Mouse (Mus musculus) cerebellum, adult 18-20 months (tissue): ENCODE data around the gene Gm20683.

Experiments used
- DNase-seq, 2 experiments: peaks; one replicate each; pipeline ENCODE4 v3.0.0; 2021

The Gm20683 gene

GRCm38 (mm10) chr17:25839455-25840235 lies 1.9 kb downstream of the Gm20683 start:
- no peak for DNase-seq

GRCm38 (mm10) chr17:25838904-25839303 lies 2.7 kb downstream of the Gm20683 start:
- no peak for DNase-seq

GRCm38 (mm10) chr17:25837533-25837932 lies 4.0 kb downstream of the Gm20683 start:
- peak in 1 of 2 experiments; percentile 25 for DNase-seq

GRCm38 (mm10) chr17:25837076-25837410 lies 4.5 kb downstream of the Gm20683 start, which contains the start of gene Rhbdl1:
Gene Rhbdl1 (minus strand): TSS chr17:25837295.
- peak; percentile 87 to 90 for DNase-seq

GRCm38 (mm10) chr17:25836397-25837075 lies 5.0 kb downstream of the Gm20683 start:
- DNase-seq: no peak

GRCm38 (mm10) chr17:25835816-25836215 lies 5.7 kb downstream of the Gm20683 start:
- DNase-seq: peak in 1 of 2 experiments; percentile 42

GRCm38 (mm10) chr17:25835301-25835700 lies 6.3 kb downstream of the Gm20683 start:
- peak in 1 of 2 experiments; percentile 25 for DNase-seq

- DNase-seq: peak in 1 of 2 experiments; percentile 46
Observed at GRCm38 (mm10) chr17:25834595-25835222, 6.9 kb downstream of the Gm20683 start.

GRCm38 (mm10) chr17:25833961-25834594 lies 7.5 kb downstream of the Gm20683 start:
- DNase-seq: peak in 1 of 2 experiments; percentile 34

GRCm38 (mm10) chr17:25833291-25833663 lies 8.3 kb downstream of the Gm20683 start, which contains the start of gene Stub1:
Gene Stub1 (minus strand): TSS chr17:25833404.
- peak; percentile 85 to 90 for DNase-seq

GRCm38 (mm10) chr17:25832436-25833290 lies 8.9 kb downstream of the Gm20683 start:
- peak; percentile 99 for DNase-seq

GRCm38 (mm10) chr17:25831451-25832281 lies 9.9 kb downstream of the Gm20683 start:
- DNase-seq: peak; percentile 53 to 60

GRCm38 (mm10) chr17:25830806-25831431 lies 10.6 kb downstream of the Gm20683 start:
- DNase-seq: no peak

- DNase-seq: no peak
Observed at GRCm38 (mm10) chr17:25830200-25830753, 11.3 kb downstream of the Gm20683 start.

GRCm38 (mm10) chr17:25829558-25830017 lies 12.0 kb downstream of the Gm20683 start:
- peak in 1 of 2 experiments; percentile 26 for DNase-seq

- peak; percentile 86 to 87 for DNase-seq
Observed at GRCm38 (mm10) chr17:25828712-25829557, 12.6 kb downstream of the Gm20683 start, which contains the start of gene Jmjd8. Gene Jmjd8 (plus strand): TSS chr17:25828867.

- peak in 1 of 2 experiments; percentile 25 for DNase-seq
Observed at GRCm38 (mm10) chr17:25828223-25828594, 13.4 kb downstream of the Gm20683 start.

- no peak for DNase-seq
Observed at GRCm38 (mm10) chr17:25827546-25828222, 13.9 kb downstream of the Gm20683 start.
